Mouse (Mus musculus) thymus, adult 2 months (tissue): Measurements from ENCODE around the gene Raver2. TPM values are rescaled to one million over a fixed set of nuclear protein-coding genes. Genes with fewer than 3 reads are reported as not detected.

Source experiments
- DNase-seq: peaks from one replicate; pipeline ENCODE4 v3.0.0; 2021
- H3K27ac ChIP-seq: fragments of 200-500 bp; 2 replicates; pipeline ENCODE4 v1.5.1; 2012; ENCODE audit warnings: low read length, control low read depth; ENCODE audit not compliant: control insufficient read depth, insufficient read depth
- H3K27me3 ChIP-seq: fragments of 200-500 bp; 2 replicates; pipeline ENCODE4 v1.6.1; 2012; ENCODE audit warnings: mild to moderate bottlenecking, low read length, moderate library complexity, mixed read lengths; ENCODE audit not compliant: control insufficient read depth, insufficient read depth
- H3K36me3 ChIP-seq: fragments of 200-500 bp; 2 replicates; pipeline ENCODE4 v1.6.1; 2012; ENCODE audit warnings: mild to moderate bottlenecking, low read length, moderate library complexity; ENCODE audit not compliant: control insufficient read depth, insufficient read depth
- H3K4me1 ChIP-seq: fragments of 200-500 bp; replicated peaks from 2 replicates; pipeline ENCODE4 v1.6.1; 2012; ENCODE audit warnings: low read length; ENCODE audit not compliant: control insufficient read depth, insufficient read depth
- H3K4me3 ChIP-seq: fragments of 200-500 bp; 2 replicates; pipeline ENCODE4 v1.5.1; 2012; ENCODE audit warnings: mild to moderate bottlenecking, low read length, control low read depth, moderate library complexity; ENCODE audit not compliant: control insufficient read depth, insufficient read depth
- CTCF ChIP-seq: fragments of 200-500 bp; IDR thresholded peaks from 2 replicates; pipeline ENCODE4 v1.5.1; 2012; ENCODE audit warnings: mild to moderate bottlenecking, control low read depth, low read length, moderate library complexity, borderline replicate concordance; ENCODE audit not compliant: control insufficient read depth, poor library complexity, insufficient read depth; ENCODE audit errors: extremely low read depth
- POLR2A ChIP-seq: fragments of 200-500 bp; IDR thresholded peaks from 2 replicates; pipeline ENCODE4 v1.6.1; 2012; ENCODE audit warnings: mild to moderate bottlenecking, low read length, control low read depth, moderate library complexity; ENCODE audit not compliant: control insufficient read depth, poor library complexity, insufficient read depth; ENCODE audit errors: extremely low read depth
- WGBS: fragments of 180-500 bp; shearing (Covaris S2); methylation state at CpG from one replicate; pipeline ENCODE4 v1.1.7; 2018; 5-methylcytosine and 5-hydroxymethylcytosine counted together
- polyA plus RNA-seq: library from polyadenylated mRNA; depleted of rRNA; stranded (reverse); fragments of >200 nt; gene quantifications from 2 replicates; pipeline ENCODE4 v1.2.3, GENCODE M21; 2012; rRNA removed

Gene Raver2
- 5.9 and 7.0 TPM in 2 replicates for polyA plus RNA-seq

DNA sequence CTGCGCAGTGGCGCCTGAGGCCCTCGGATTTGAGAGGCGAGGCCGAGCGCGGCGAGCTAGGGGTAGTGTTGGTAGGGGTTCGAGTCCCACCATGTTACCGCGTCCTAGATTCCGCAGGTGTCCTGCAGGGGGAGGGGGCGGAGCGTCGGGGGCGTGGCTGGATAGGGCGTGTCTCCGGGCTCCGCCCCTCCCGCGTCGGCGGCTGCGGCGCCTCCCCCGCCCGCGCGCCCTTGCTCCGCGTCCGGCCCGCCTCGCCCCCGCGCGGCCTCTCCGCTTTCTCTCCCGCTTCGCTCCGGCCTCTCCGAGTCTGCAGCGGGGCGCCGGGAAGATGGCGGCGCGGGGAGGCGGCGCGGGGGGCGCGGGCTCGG lies at the start of gene Raver2:
Gene Raver2, plus strand, starts transcription at position 198 of the 368 bp plus-strand sequence.
- no peaks in the 10 kb centered on the region for H3K27me3 ChIP-seq
- peak; percentile 58 for DNase-seq
- no peaks in the 10 kb centered on the region for H3K36me3 ChIP-seq
- WGBS, result 10% methylated on average over 24 of the region's 54 CpGs
- TF ChIP-seq POLR2A (no peak), CTCF (peak; percentile 67; the same call in 1 of the 2 replicates)
- peaks cover 7% of the 10 kb centered on the region for H3K4me1 ChIP-seq
- peak within 1 kb of the TSS; percentile 53 for H3K4me3 ChIP-seq
- H3K27ac ChIP-seq, result no peak within 1 kb of the TSS

DNA sequence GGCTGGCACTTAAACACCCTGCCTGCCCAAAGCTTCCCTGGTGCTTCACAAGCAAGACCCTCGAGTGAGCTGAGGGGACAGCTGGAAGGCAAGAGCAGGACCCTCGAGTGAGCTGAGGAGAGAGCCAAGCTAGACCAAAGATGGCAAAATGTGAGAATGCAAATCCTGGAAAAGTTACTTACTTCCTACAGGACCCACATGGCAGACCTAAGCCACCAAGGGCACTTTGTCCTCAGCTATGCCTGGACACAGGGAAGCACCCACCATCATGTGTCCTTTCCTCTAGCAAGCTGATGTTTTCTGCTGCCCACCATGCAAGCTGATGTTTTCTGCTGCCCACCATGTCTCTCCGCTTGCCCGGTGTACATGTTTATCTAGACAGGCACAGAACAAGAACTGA lies 48.2 kb upstream of the Raver2 start, which contains the start of gene Gm10577:
Gene Gm10577, minus strand, starts transcription at position 101 of the 400 bp plus-strand sequence.
- Histone ChIP-seq H3K4me1 (no peaks in the 10 kb centered on the region), H3K4me3 (no peak within 1 kb of the TSS), H3K27ac (no peak within 1 kb of the TSS), H3K36me3 (no peaks in the 10 kb centered on the region), H3K27me3 (no peaks in the 10 kb centered on the region)
- no peak for TF ChIP-seq CTCF
- no peak for TF ChIP-seq POLR2A
- WGBS, result 82% methylated on average over 4 of the region's 4 CpGs
- no peak for DNase-seq

DNA sequence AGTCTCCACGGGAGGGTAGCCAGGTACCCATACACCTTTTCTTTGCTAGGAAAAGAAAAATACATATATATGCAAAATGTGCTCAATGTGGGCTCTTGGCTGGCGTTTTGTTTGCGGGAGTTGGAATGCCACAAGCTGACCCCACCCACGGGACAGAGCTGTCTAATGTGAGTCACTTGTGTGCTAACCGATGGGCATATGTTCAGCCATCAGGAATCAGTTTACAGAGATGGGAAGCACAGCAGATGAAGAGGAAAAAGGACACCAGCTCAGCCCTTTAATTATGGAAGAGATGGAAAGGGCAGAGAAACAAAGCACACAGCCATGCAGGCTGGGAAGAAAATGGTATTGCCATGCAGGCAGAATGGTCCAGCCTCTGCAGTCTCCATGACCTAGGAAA lies 42.2 kb upstream of the Raver2 start:
- WGBS, result 89% methylated on average over 5 of the region's 5 CpGs

DNA sequence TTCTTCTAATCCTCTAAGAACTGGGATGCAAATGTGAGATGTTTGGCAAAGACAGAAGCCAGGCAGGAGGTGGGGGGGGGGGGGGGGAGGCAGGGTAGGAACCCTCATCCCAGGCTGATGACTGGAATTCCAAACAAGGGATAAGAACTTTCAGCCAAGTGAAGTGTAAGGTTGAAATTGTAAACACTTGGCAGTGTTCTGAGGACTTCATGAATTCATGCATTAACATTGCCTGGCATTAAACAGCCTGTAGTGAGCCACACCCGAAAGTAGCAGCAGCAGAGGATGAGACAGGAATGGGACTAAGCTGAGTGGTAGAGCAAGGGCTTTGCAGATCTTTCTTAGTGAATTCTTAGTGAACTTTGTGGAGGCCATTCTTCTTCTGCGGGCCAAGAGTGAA lies 41.8 kb upstream of the Raver2 start:
- Histone ChIP-seq H3K4me1 (no peaks in the 10 kb centered on the region), H3K4me3 (no peak overlapping the region), H3K36me3 (no peaks in the 10 kb centered on the region), H3K27ac (no peak overlapping the region), H3K27me3 (no peaks in the 10 kb centered on the region)
- no peak for DNase-seq
- WGBS, result 89% methylated on average over 2 of the region's 2 CpGs
- no peak for TF ChIP-seq CTCF
- no peak for TF ChIP-seq POLR2A

More for the DNA sequence above, 42.2 kb upstream of the Raver2 start:
- DNase-seq, result no peak
- Histone ChIP-seq H3K4me1 (no peaks in the 10 kb centered on the region), H3K36me3 (no peaks in the 10 kb centered on the region), H3K4me3 (no peak overlapping the region), H3K27ac (no peak overlapping the region), H3K27me3 (no peaks in the 10 kb centered on the region)
- no peak for TF ChIP-seq POLR2A
- TF ChIP-seq CTCF, result no peak

DNA sequence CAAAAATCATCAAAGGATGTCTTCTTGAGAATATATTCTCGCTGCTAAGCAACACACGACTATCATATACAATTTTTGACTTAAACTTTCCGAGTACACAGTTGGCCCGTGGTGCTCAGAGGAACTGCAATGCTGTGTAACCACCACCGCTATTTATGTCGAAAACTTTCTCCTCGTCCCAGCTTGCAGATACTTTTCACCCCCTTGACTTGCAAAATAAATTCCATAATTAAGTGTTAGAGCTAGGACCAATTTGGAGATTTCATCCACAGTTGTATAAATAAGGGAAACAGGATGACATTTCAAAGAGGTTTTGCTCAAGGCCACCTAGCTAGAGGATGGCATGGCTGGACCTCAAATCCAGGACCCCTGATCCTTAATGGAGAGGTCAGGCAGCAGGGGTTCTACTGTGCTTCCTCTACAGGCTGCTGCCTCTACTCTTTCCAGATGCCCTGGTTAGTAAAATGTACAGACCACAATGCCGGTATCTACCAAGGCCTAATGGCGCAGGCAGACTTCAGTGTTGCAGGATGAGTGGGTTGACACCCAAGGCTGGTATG lies 40.9 kb upstream of the Raver2 start:
- 92% methylated on average over 9 of the region's 9 CpGs for WGBS
- no peak overlapping the region for H3K27ac ChIP-seq
- TF ChIP-seq CTCF, result no peak
- TF ChIP-seq POLR2A, result no peak

DNA sequence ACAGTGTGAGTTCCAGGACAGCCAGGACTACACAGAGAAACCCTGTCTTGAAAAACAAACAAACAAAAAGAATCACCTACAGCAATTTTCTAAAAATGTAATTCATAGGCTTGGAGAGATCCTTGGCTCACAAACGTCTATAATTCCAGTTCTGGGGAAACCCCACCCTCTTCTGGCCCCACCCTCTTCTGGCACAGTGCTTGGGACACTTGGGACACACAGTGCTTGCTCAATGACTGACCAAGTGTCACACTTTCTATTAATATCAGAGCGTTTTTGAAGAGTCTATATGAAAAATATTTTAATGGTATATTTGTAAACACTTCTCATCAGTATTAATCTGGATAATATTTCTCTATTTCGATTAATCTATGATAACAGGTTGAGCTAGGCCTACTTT lies 35.7 kb upstream of the Raver2 start:
- Histone ChIP-seq H3K4me3 (no peak overlapping the region), H3K27ac (no peak overlapping the region), H3K4me1 (no peaks in the 10 kb centered on the region), H3K36me3 (no peaks in the 10 kb centered on the region), H3K27me3 (no peaks in the 10 kb centered on the region)
- TF ChIP-seq POLR2A, result no peak
- TF ChIP-seq CTCF, result no peak
- no peak for DNase-seq
- WGBS, result 78% methylated on average over 3 of the region's 3 CpGs

More for the DNA sequence above, 40.9 kb upstream of the Raver2 start:
- no peak for DNase-seq
- Histone ChIP-seq H3K4me1 (no peaks in the 10 kb centered on the region), H3K4me3 (no peak overlapping the region), H3K27me3 (no peaks in the 10 kb centered on the region), H3K36me3 (no peaks in the 10 kb centered on the region)

DNA sequence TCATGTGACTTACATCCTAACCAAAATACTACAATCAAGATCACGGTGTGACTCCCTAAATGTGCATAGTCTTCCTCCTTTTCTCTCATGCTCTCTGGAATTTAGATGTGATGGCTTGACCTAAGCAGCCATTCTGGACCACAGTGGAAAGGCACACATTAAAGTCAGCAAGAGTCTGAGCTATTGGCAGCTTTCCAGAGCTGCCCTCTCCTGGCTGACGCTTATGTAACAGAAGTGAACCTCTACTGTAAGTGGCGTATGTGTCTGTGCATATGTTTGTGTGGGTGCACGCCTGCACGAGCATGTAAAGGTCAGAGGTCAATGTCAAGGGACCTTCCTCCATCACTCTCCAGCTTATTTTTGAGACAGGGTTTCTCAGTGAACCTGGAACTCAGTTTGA lies 33.7 kb upstream of the Raver2 start:
- TF ChIP-seq POLR2A (no peak), CTCF (no peak)
- DNase-seq, result no peak
- Histone ChIP-seq H3K27me3 (no peaks in the 10 kb centered on the region), H3K4me1 (no peaks in the 10 kb centered on the region), H3K36me3 (no peaks in the 10 kb centered on the region), H3K4me3 (no peak overlapping the region), H3K27ac (no peak overlapping the region)
- 82% methylated on average over 5 of the region's 5 CpGs for WGBS
